Mouse (Mus musculus): Measurements from ENCODE around the gene Gpr27. TPM values are rescaled to one million over a fixed set of nuclear protein-coding genes. Genes with fewer than 3 reads are reported as not detected.
A peak's percentile ranks its signal among the peaks of the same experiment; 100 is the strongest.

Gene Gpr27
- 3.1 and 3.5 TPM in 2 replicates for polyA plus RNA-seq (2014; fragmentation: Nextera tagmentation; extraction: Ambion mirVana)

- Histone ChIP-seq H3K27ac (ENCODE audit: low read depth) (no peak within 1 kb of the TSS), H3K9ac (ENCODE audit: low read length) (peak within 1 kb of the TSS; percentile 71), H3K27me3 (replicated peaks; ENCODE audit: control insufficient read depth, insufficient read depth, low read length) (peaks cover 52% of the 10 kb centered on the region), H3K9me3 (ENCODE audit: control insufficient read depth, low read length) (no peaks in the 10 kb centered on the region), H3K36me3 (ENCODE audit: control insufficient read depth, insufficient read depth, low read length) (no peaks in the 10 kb centered on the region), H3K4me1 (replicated peaks; ENCODE audit: control insufficient read depth, insufficient read depth, low read length) (peaks cover 8% of the 10 kb centered on the region; the same call in 1 of the 2 replicates), H3K4me3 (ENCODE audit: low read depth, low read length) (peak within 1 kb of the TSS; percentile 68), H3K4me2 (ENCODE audit: low read length) (peak within 1 kb of the TSS; percentile 81)
- WGBS, result 1% methylated on average over 75 of the region's 112 CpGs
- ATAC-seq (replicated peaks; ENCODE audit: low FRiP score, low TSS enrichment, low read depth) (peak; percentile 76), DNase-seq (ENCODE audit: low spot score) (peak; percentile 79)
Measured at GRCm38 (mm10) chr6:99692206-99692915, at the start of gene Gpr27. Gene Gpr27 (plus strand): TSS chr6:99692679.

DNA sequence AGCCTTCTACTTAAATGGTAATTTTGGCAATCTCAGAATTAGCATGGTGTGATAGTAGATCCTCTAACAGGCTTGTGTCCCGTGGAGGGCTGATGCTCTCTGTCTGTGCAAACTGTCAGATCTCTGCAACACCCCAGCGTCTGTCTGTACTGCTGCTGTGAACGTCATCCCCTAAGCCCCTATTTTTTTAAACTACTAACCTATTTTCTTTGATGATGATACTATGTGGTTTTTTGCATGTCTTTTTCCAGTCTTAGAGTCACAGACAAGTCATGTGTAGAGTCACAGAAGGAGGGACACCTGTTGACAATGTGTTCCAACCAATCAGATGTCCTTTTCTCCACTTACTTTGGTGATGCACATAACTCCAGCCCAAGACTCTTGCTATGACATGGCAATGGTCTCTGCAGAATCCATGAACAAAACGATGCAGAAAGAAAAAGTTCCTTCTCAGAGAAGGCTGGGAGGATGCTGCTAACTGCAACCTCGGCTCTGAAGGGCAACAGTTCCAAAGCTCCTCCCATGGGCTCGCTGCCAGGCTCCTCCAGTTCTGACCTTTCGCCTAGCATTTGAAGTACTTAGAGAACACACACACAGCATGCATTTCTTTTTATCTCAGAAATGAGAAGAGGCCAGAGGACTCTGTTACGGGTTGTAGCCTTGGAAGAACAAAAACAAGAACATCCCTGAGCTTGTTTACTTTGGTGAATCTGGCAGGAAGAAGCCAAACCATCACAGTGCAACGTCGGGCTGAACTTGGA, 48.9 kb upstream of the Gpr27 start:
- no peak overlapping the region for H3K4me2 ChIP-seq (ENCODE audit: low read length)
- no peak overlapping the region for H3K27ac ChIP-seq (ENCODE audit: low read depth)
- 36% methylated on average over 10 of the region's 10 CpGs for WGBS

GRCm38 (mm10) chr6:99644386-99644785, 48.1 kb upstream of the Gpr27 start:
- no peak for ATAC-seq (replicated peaks; ENCODE audit: low FRiP score, low TSS enrichment, low read depth)
- H3K4me2 ChIP-seq (ENCODE audit: low read length), result no peak overlapping the region
- no peak overlapping the region for H3K27ac ChIP-seq (ENCODE audit: low read depth)
- H3K4me1 ChIP-seq (replicated peaks; ENCODE audit: control insufficient read depth, insufficient read depth, low read length), result peaks cover 17% of the 10 kb centered on the region
- H3K4me3 ChIP-seq (ENCODE audit: low read depth, low read length), result no peak overlapping the region
- DNase-seq (ENCODE audit: low spot score), result no peak
- H3K27me3 ChIP-seq (replicated peaks; ENCODE audit: control insufficient read depth, insufficient read depth, low read length), result no peaks in the 10 kb centered on the region
- H3K9me3 ChIP-seq (ENCODE audit: control insufficient read depth, low read length), result no peaks in the 10 kb centered on the region
- 0 out of 2 replicates have a peak, but pooled peaks cover under 1% of the 10 kb centered on the region for H3K36me3 ChIP-seq (ENCODE audit: control insufficient read depth, insufficient read depth, low read length)
- 80% methylated on average over 5 of the region's 5 CpGs for WGBS
- H3K9ac ChIP-seq (ENCODE audit: low read length), result no peak overlapping the region

More for the DNA sequence above, 48.9 kb upstream of the Gpr27 start:
- H3K9ac ChIP-seq (ENCODE audit: low read length), result no peak overlapping the region
- H3K36me3 ChIP-seq (ENCODE audit: control insufficient read depth, insufficient read depth, low read length), result 0 out of 2 replicates have a peak, but pooled peaks cover 6% of the 10 kb centered on the region
- no peak for ATAC-seq (replicated peaks; ENCODE audit: low FRiP score, low TSS enrichment, low read depth)
- no peak overlapping the region for H3K4me3 ChIP-seq (ENCODE audit: low read depth, low read length)
- H3K9me3 ChIP-seq (ENCODE audit: control insufficient read depth, low read length), result no peaks in the 10 kb centered on the region
- H3K27me3 ChIP-seq (replicated peaks; ENCODE audit: control insufficient read depth, insufficient read depth, low read length), result no peaks in the 10 kb centered on the region
- DNase-seq (ENCODE audit: low spot score), result peak; percentile 63
- peaks cover 17% of the 10 kb centered on the region for H3K4me1 ChIP-seq (replicated peaks; ENCODE audit: control insufficient read depth, insufficient read depth, low read length)

- DNase-seq (ENCODE audit: low spot score) (no peak), ATAC-seq (replicated peaks; ENCODE audit: low FRiP score, low TSS enrichment, low read depth) (no peak)
- H3K9me3 ChIP-seq (ENCODE audit: control insufficient read depth, low read length), result no peaks in the 10 kb centered on the region
- H3K4me2 ChIP-seq (ENCODE audit: low read length), result no peak overlapping the region
- no peaks in the 10 kb centered on the region for H3K27me3 ChIP-seq (replicated peaks; ENCODE audit: control insufficient read depth, insufficient read depth, low read length)
- H3K27ac ChIP-seq (ENCODE audit: low read depth), result no peak overlapping the region
- no peaks in the 10 kb centered on the region for H3K36me3 ChIP-seq (ENCODE audit: control insufficient read depth, insufficient read depth, low read length)
- H3K4me1 ChIP-seq (replicated peaks; ENCODE audit: control insufficient read depth, insufficient read depth, low read length), result peaks cover 21% of the 10 kb centered on the region
- H3K4me3 ChIP-seq (ENCODE audit: low read depth, low read length), result no peak overlapping the region
- no peak overlapping the region for H3K9ac ChIP-seq (ENCODE audit: low read length)
- 79% methylated on average over 5 of the region's 5 CpGs for WGBS
Measured at GRCm38 (mm10) chr6:99644876-99645275, 47.6 kb upstream of the Gpr27 start.

GRCm38 (mm10) chr6:99646344-99646743, 46.1 kb upstream of the Gpr27 start:
- Histone ChIP-seq H3K4me3 (ENCODE audit: low read depth, low read length) (no peak overlapping the region), H3K36me3 (ENCODE audit: control insufficient read depth, insufficient read depth, low read length) (no peaks in the 10 kb centered on the region), H3K9me3 (ENCODE audit: control insufficient read depth, low read length) (no peaks in the 10 kb centered on the region), H3K4me2 (ENCODE audit: low read length) (peak overlapping the region; percentile 38), H3K9ac (ENCODE audit: low read length) (0 out of 2 replicates have a peak overlapping the region, but pooled peaks have one; percentile 18), H3K27me3 (replicated peaks; ENCODE audit: control insufficient read depth, insufficient read depth, low read length) (no peaks in the 10 kb centered on the region), H3K27ac (ENCODE audit: low read depth) (no peak overlapping the region), H3K4me1 (replicated peaks; ENCODE audit: control insufficient read depth, insufficient read depth, low read length) (peaks cover 21% of the 10 kb centered on the region)
- DNase-seq (ENCODE audit: low spot score), result no peak
- 20% methylated on average over 10 of the region's 10 CpGs for WGBS
- peak; percentile 73; the same call in 1 of the 2 replicates for ATAC-seq (replicated peaks; ENCODE audit: low FRiP score, low TSS enrichment, low read depth)

- WGBS, result 40% methylated on average over 2 of the region's 2 CpGs
- no peak for DNase-seq (ENCODE audit: low spot score)
- ATAC-seq (replicated peaks; ENCODE audit: low FRiP score, low TSS enrichment, low read depth), result no peak
Measured at GRCm38 (mm10) chr6:99649307-99649706, 43.2 kb upstream of the Gpr27 start.

GRCm38 (mm10) chr6:99652341-99652740, 40.1 kb upstream of the Gpr27 start:
- Histone ChIP-seq H3K27ac (ENCODE audit: low read depth) (no peak overlapping the region), H3K4me3 (ENCODE audit: low read depth, low read length) (no peak overlapping the region), H3K36me3 (ENCODE audit: control insufficient read depth, insufficient read depth, low read length) (no peaks in the 10 kb centered on the region), H3K27me3 (replicated peaks; ENCODE audit: control insufficient read depth, insufficient read depth, low read length) (no peaks in the 10 kb centered on the region), H3K9me3 (ENCODE audit: control insufficient read depth, low read length) (no peaks in the 10 kb centered on the region), H3K4me1 (replicated peaks; ENCODE audit: control insufficient read depth, insufficient read depth, low read length) (peaks cover 4% of the 10 kb centered on the region; the same call in 1 of the 2 replicates), H3K9ac (ENCODE audit: low read length) (no peak overlapping the region), H3K4me2 (ENCODE audit: low read length) (no peak overlapping the region)
- WGBS, result 81% methylated on average over 2 of the region's 2 CpGs
- no peak; the same call in 1 of the 2 replicates for ATAC-seq (replicated peaks; ENCODE audit: low FRiP score, low TSS enrichment, low read depth)
- DNase-seq (ENCODE audit: low spot score), result no peak

More at GRCm38 (mm10) chr6:99649307-99649706, 43.2 kb upstream of the Gpr27 start:
- Histone ChIP-seq H3K27ac (ENCODE audit: low read depth) (no peak overlapping the region), H3K27me3 (replicated peaks; ENCODE audit: control insufficient read depth, insufficient read depth, low read length) (no peaks in the 10 kb centered on the region), H3K4me2 (ENCODE audit: low read length) (no peak overlapping the region), H3K36me3 (ENCODE audit: control insufficient read depth, insufficient read depth, low read length) (no peaks in the 10 kb centered on the region), H3K4me3 (ENCODE audit: low read depth, low read length) (no peak overlapping the region), H3K9me3 (ENCODE audit: control insufficient read depth, low read length) (no peaks in the 10 kb centered on the region), H3K9ac (ENCODE audit: low read length) (no peak overlapping the region), H3K4me1 (replicated peaks; ENCODE audit: control insufficient read depth, insufficient read depth, low read length) (peaks cover 18% of the 10 kb centered on the region)

DNA sequence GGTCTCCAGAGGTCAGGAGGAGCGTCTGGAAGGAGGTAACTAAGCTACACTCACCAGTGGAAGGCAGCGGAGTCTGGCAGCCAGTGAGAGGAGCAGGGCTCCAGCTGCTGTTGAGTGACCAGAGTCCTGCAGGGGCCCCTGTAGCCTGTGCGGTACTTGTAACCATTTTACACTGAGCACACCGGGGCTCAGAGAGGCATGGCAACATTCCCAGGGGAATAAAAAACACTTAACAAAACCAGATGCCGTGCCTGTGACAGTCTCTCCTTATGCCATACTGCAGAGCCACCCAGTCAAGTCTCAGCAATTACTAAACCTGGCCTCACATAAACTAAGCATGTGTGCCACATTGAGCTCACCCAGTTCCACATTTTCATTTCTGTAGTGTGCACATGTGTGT, 38.1 kb upstream of the Gpr27 start:
- Histone ChIP-seq H3K9ac (ENCODE audit: low read length) (no peak overlapping the region), H3K27ac (ENCODE audit: low read depth) (no peak overlapping the region), H3K27me3 (replicated peaks; ENCODE audit: control insufficient read depth, insufficient read depth, low read length) (no peaks in the 10 kb centered on the region), H3K4me2 (ENCODE audit: low read length) (no peak overlapping the region), H3K4me1 (replicated peaks; ENCODE audit: control insufficient read depth, insufficient read depth, low read length) (peaks cover 4% of the 10 kb centered on the region; the same call in 1 of the 2 replicates), H3K36me3 (ENCODE audit: control insufficient read depth, insufficient read depth, low read length) (no peaks in the 10 kb centered on the region), H3K9me3 (ENCODE audit: control insufficient read depth, low read length) (no peaks in the 10 kb centered on the region), H3K4me3 (ENCODE audit: low read depth, low read length) (no peak overlapping the region)
- 58% methylated on average over 5 of the region's 5 CpGs for WGBS
- DNase-seq (ENCODE audit: low spot score), result no peak
- ATAC-seq (replicated peaks; ENCODE audit: low FRiP score, low TSS enrichment, low read depth), result no peak
